In genomic region chr16:34172572-34173181, GRCm38 (mm10) we compare ENCODE assay signal across 17 mouse cellular contexts.
DNase-seq lines count a peak whose midpoint lies in the region; ATAC-seq and TF ChIP-seq lines count a peak whose summit lies in the region.
"Had no signal": no experiment of that assay in that cellular context is flagged by ENCODE, and none has a peak within 500 bp of the region (broad histone marks: within the 10 kb centered on the region; RNA-seq: fewer than 3 reads in every experiment).

No protein-coding gene starts in this region.

- no peaks in the 10 kb centered on the region for H3K9me3 ChIP-seq in heart, embryonic 12.5 days (replicated peaks)
- H3K9me3 ChIP-seq in midbrain, postnatal 0 days (ENCODE audit: low read length), result no peaks in the 10 kb centered on the region
- H3K9me3 ChIP-seq: embryonic facial prominence, embryonic 13.5 days; liver, embryonic 12.5 days had no signal

- 89% methylated on average over 11 of the region's 11 CpGs for WGBS in heart, embryonic 12.5 days
- 89% methylated on average over 11 of the region's 11 CpGs for WGBS in midbrain, postnatal 0 days

- no peak overlapping the region for H3K27ac ChIP-seq in heart, embryonic 12.5 days (ENCODE audit: poor library complexity, severe bottlenecking)
- H3K27ac ChIP-seq in layer of hippocampus, adult 2 months, result peak overlapping the region; percentile 87
- H3K27ac ChIP-seq in midbrain, postnatal 0 days (ENCODE audit: low read depth, low read length), result no peak overlapping the region
- H3K27ac ChIP-seq: embryonic facial prominence, embryonic 13.5 days; liver, embryonic 12.5 days had no signal

- H3K4me1 ChIP-seq in heart, embryonic 12.5 days (replicated peaks), result 0 out of 2 replicates have a peak, but pooled peaks cover 6% of the 10 kb centered on the region
- no peaks in the 10 kb centered on the region for H3K4me1 ChIP-seq in midbrain, postnatal 0 days (ENCODE audit: insufficient read depth, low read length)
- H3K4me1 ChIP-seq: embryonic facial prominence, embryonic 13.5 days; liver, embryonic 12.5 days had no signal

- ATAC-seq in heart, embryonic 12.5 days (ENCODE audit: insufficient number of reproducible peaks, low FRiP score), result no peak
- no peak for ATAC-seq in midbrain, postnatal 0 days (ENCODE audit: low FRiP score)
- ATAC-seq: forebrain, embryonic 14.5 days; hindbrain, embryonic 16.5 days; liver, embryonic 12.5 days; lung, postnatal 0 days had no signal

- no peak for TF ChIP-seq CTCF in layer of hippocampus, adult 2 months (conservative IDR thresholded peaks at IDR 0.05)
- no peak for TF ChIP-seq CTCF in midbrain, postnatal 0 days (IDR thresholded peaks at IDR 0.05)

- DNase-seq in heart, adult 11 months, result peak; percentile 55
- DNase-seq in layer of hippocampus, adult 2 months (ENCODE audit: low spot score in 2 of 2), result peak; percentile 70 to 84
- peak; percentile 45 to 76 for DNase-seq in left cerebral cortex, adult 9 months (ENCODE audit: low spot score in 2 of 2)
- DNase-seq in telencephalon, adult 2 months (ENCODE audit: low read depth, low spot score), result peak; percentile 86
- no peak for DNase-seq in testis, postnatal 14 days (ENCODE audit: low spot score)
- DNase-seq in cerebellum, adult 18-20 months, result no peak
- DNase-seq in midbrain, postnatal 0 days (ENCODE audit: low spot score), result no peak
- DNase-seq: adrenal gland, adult 8-10 months; cerebellum, postnatal 36 days; kidney, adult 2 months had no signal

- peaks cover 76% of the 10 kb centered on the region for H3K36me3 ChIP-seq in heart, embryonic 12.5 days
- H3K36me3 ChIP-seq in midbrain, postnatal 0 days (ENCODE audit: insufficient read depth, low read length), result peaks cover 61% of the 10 kb centered on the region
- H3K36me3 ChIP-seq: liver, embryonic 12.5 days had no signal

- H3K4me3 ChIP-seq in heart, embryonic 12.5 days, result no peak overlapping the region
- H3K4me3 ChIP-seq in layer of hippocampus, adult 2 months, result no peak overlapping the region
- H3K4me3 ChIP-seq in midbrain, postnatal 0 days (ENCODE audit: low read depth, low read length), result no peak overlapping the region
- H3K4me3 ChIP-seq: embryonic facial prominence, embryonic 13.5 days; liver, embryonic 12.5 days; myocyte had no signal

- no peaks in the 10 kb centered on the region for H3K27me3 ChIP-seq in heart, embryonic 12.5 days (replicated peaks)
- no peaks in the 10 kb centered on the region for H3K27me3 ChIP-seq in midbrain, postnatal 0 days (ENCODE audit: insufficient read depth, low read length)
- H3K27me3 ChIP-seq: embryonic facial prominence, embryonic 13.5 days; liver, embryonic 12.5 days had no signal

- no peak overlapping the region for H3K9ac ChIP-seq in heart, embryonic 12.5 days
- H3K9ac ChIP-seq in midbrain, postnatal 0 days (replicated peaks; ENCODE audit: low read length, poor library complexity, severe bottlenecking), result no peak overlapping the region
- H3K9ac ChIP-seq: embryonic facial prominence, embryonic 13.5 days; liver, embryonic 12.5 days had no signal

- no peak overlapping the region for H3K4me2 ChIP-seq in heart, embryonic 12.5 days
- H3K4me2 ChIP-seq in midbrain, postnatal 0 days (ENCODE audit: low read depth, low read length, poor library complexity, severe bottlenecking), result no peak overlapping the region
- H3K4me2 ChIP-seq: embryonic facial prominence, embryonic 13.5 days; liver, embryonic 12.5 days had no signal

Comparison
In these comparisons a context has a peak if more than half of its experiments do, and no peak if none do; other contexts are left out.
1. DNase-seq: peak in heart, adult 11 months (single experiment), layer of hippocampus, adult 2 months (2 of 2), left cerebral cortex, adult 9 months (2 of 2) and telencephalon, adult 2 months (single experiment); none in testis, postnatal 14 days (single experiment), cerebellum, adult 18-20 months (0 of 2) and midbrain, postnatal 0 days (single experiment).